Mouse (Mus musculus) liver, embryonic 14.5 days (tissue): ENCODE data around the gene Emc4. TPM values are rescaled to one million over a fixed set of nuclear protein-coding genes. Genes with fewer than 3 reads are reported as not detected.

Source experiments
- ATAC-seq: fragments of 200-750 bp; cut with Nextera tagmentation; 2 replicates; pipeline ENCODE4 v1.8.0; 2017; ENCODE audit warnings: moderate number of reproducible peaks, mild to moderate bottlenecking, moderate library complexity; ENCODE audit not compliant: insufficient read depth
- DNase-seq, 3 experiments: peaks; one replicate each; pipeline ENCODE4 v3.0.0-alpha.2; 2012 to 2013; ENCODE audit warnings: low read depth in 3 of 3, low spot score in 3 of 3
- H3K27ac ChIP-seq: fragments of 300-500 bp; sonication (generic); 2 replicates; pipeline ENCODE4 v1.5.1; 2014; ENCODE audit warnings: moderate library complexity, mild to moderate bottlenecking, control low read depth, inconsistent platforms
- H3K27me3 ChIP-seq: fragments of 300-500 bp; sonication (generic); 2 replicates; pipeline ENCODE4 v1.6.1; 2014; ENCODE audit warnings: mild to moderate bottlenecking, low read length, moderate library complexity; ENCODE audit not compliant: control insufficient read depth, insufficient read depth
- H3K36me3 ChIP-seq: fragments of 300-500 bp; sonication (generic); replicated peaks from 2 replicates; pipeline ENCODE4 v1.6.1; 2014; ENCODE audit warnings: low read depth; ENCODE audit not compliant: control insufficient read depth, insufficient read depth
- H3K4me1 ChIP-seq, 2 experiments: fragments of 200-500 bp in 1 of 2; fragments of 300-500 bp in 1 of 2; sonication (generic) in 1 of 2; replicated peaks; 2 replicates each; pipeline ENCODE4 v1.6.1; 2012 to 2014; ENCODE audit warnings: antibody characterized with exemption in 1 of 2, inconsistent platforms in 1 of 2, low read length in 1 of 2; ENCODE audit not compliant: control insufficient read depth in 2 of 2, insufficient read depth in 2 of 2
- H3K4me2 ChIP-seq: fragments of 300-500 bp; sonication (generic); 2 replicates; pipeline ENCODE4 v1.6.1; 2014; ENCODE audit warnings: low read depth, mild to moderate bottlenecking, control low read depth, moderate library complexity
- H3K4me3 ChIP-seq, 2 experiments: fragments of 200-500 bp in 1 of 2; fragments of 300-500 bp in 1 of 2; sonication (generic) in 1 of 2; 2 replicates each; pipeline ENCODE4 v1.5.1; 2012 to 2014; ENCODE audit warnings: low read depth in 2 of 2, low read length in 2 of 2, mild to moderate bottlenecking in 2 of 2, control low read depth in 1 of 2, inconsistent platforms in 1 of 2, moderate library complexity in 1 of 2; ENCODE audit not compliant: insufficient read depth in 1 of 2
- H3K9ac ChIP-seq: fragments of 300-500 bp; sonication (generic); replicated peaks from 2 replicates; pipeline ENCODE4 v1.6.1; 2014; ENCODE audit warnings: mild to moderate bottlenecking, control low read depth, moderate library complexity
- H3K9me3 ChIP-seq: fragments of 300-500 bp; sonication (generic); 2 replicates; pipeline ENCODE4 v1.6.1; 2016; ENCODE audit warnings: low read length, mixed read lengths; ENCODE audit not compliant: control insufficient read depth
- CTCF ChIP-seq: IDR thresholded peaks from 2 replicates; pipeline ENCODE4 v1.5.1; 2016; ENCODE audit warnings: antibody characterized with exemption, low read depth, control low read depth
- EP300 ChIP-seq: IDR thresholded peaks from 2 replicates; pipeline ENCODE4 v1.6.1; 2016; ENCODE audit warnings: antibody characterized with exemption, low read depth
- WGBS: fragments of 180-500 bp; shearing (Covaris S2); extraction: QIAGEN DNeasy Blood & Tissue Kit; methylation state at CpG from one replicate; pipeline ENCODE4 v1.1.7; 2014; ENCODE audit not compliant: insufficient replicate concordance; 5-methylcytosine and 5-hydroxymethylcytosine counted together
- polyA plus RNA-seq, 2 experiments: library from polyadenylated mRNA; depleted of rRNA in 1 of 2; stranded (reverse) in 1 of 2; unstranded in 1 of 2; fragments of >200 nt; fragmentation: Nextera tagmentation in 1 of 2; extraction: Ambion mirVana in 1 of 2; gene quantifications; 2 replicates each; pipeline versions ENCODE4 v1.2.1 to v1.2.3; 2012 to 2014

Emc4 gene
- polyA plus RNA-seq, 2 experiments: 26.3 to 38.1 TPM

DNA sequence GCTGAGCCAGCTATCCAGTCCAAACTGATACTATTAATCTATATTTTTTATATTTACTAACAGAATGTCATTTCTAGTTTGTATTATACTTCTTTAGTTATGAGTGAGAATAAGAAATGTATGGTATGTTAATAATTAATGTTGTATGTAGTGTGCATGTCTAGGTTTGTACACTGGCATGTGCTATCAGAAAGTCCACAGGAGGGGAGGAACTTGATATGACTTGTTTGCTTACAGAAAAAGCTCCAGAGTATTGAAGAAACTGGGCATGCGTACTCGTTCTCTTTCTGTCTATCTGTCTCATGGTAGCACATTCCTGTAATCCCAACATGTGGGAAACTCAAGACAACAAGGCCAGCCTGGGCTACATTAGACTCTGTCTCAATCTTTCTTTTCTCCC lies 49.6 kb downstream of the Emc4 start:
- Histone ChIP-seq H3K36me3 (no peaks in the 10 kb centered on the region), H3K27ac (no peak overlapping the region), H3K4me3 (no peak overlapping the region), H3K27me3 (no peaks in the 10 kb centered on the region), H3K9me3 (no peaks in the 10 kb centered on the region), H3K4me2 (no peak overlapping the region), H3K9ac (no peak overlapping the region), H3K4me1 (no peaks in the 10 kb centered on the region)
- WGBS: 74% methylated on average over 2 of the region's 2 CpGs
- DNase-seq (no peak), ATAC-seq (no peak)
- TF ChIP-seq CTCF (no peak), EP300 (no peak)

- DNase-seq (no peak), ATAC-seq (no peak)
- Histone ChIP-seq H3K4me1 (no peaks in the 10 kb centered on the region), H3K27ac (no peak overlapping the region), H3K4me3 (no peak overlapping the region), H3K27me3 (no peaks in the 10 kb centered on the region), H3K9ac (no peak overlapping the region), H3K9me3 (no peaks in the 10 kb centered on the region), H3K36me3 (no peaks in the 10 kb centered on the region), H3K4me2 (no peak overlapping the region)
- no peak for TF ChIP-seq EP300
- TF ChIP-seq CTCF: no peak
- WGBS: 81% methylated on average over 7 of the region's 7 CpGs
Measured at GRCm38 (mm10) chr2:112315638-112316037, 52.2 kb downstream of the Emc4 start.

Other genes with a start within 250 kb of the Emc4 start
- not detected in 2 replicates for gene Olfr1316, start 233.1 kb downstream of the Emc4 start, polyA plus RNA-seq (2012; rRNA removed)
- gene Olfr1316, start 233.1 kb downstream of the Emc4 start, polyA plus RNA-seq (2014; fragmentation: Nextera tagmentation; extraction: Ambion mirVana): not detected in 2 replicates
- not detected in 2 replicates for gene Olfr1317, start 227.7 kb downstream of the Emc4 start, polyA plus RNA-seq (2012; rRNA removed)
- gene Olfr1317, start 227.7 kb downstream of the Emc4 start, polyA plus RNA-seq (2014; fragmentation: Nextera tagmentation; extraction: Ambion mirVana): not detected in 2 replicates
- gene Olfr1318, start 213.8 kb downstream of the Emc4 start, polyA plus RNA-seq (2012; rRNA removed): not detected in 2 replicates
- gene Olfr1318, start 213.8 kb downstream of the Emc4 start, polyA plus RNA-seq (2014; fragmentation: Nextera tagmentation; extraction: Ambion mirVana): not detected in 2 replicates
- 2.4 and 2.9 TPM in 2 replicates for gene Lpcat4, start 128.6 kb downstream of the Emc4 start, polyA plus RNA-seq (2012; rRNA removed)
- 1.9 and 2.1 TPM in 2 replicates for gene Lpcat4, start 128.6 kb downstream of the Emc4 start, polyA plus RNA-seq (2014; fragmentation: Nextera tagmentation; extraction: Ambion mirVana)
- gene Nutm1, start 108.7 kb downstream of the Emc4 start, polyA plus RNA-seq (2012; rRNA removed): not detected in 2 replicates
- not detected in 2 replicates for gene Nutm1, start 108.7 kb downstream of the Emc4 start, polyA plus RNA-seq (2014; fragmentation: Nextera tagmentation; extraction: Ambion mirVana)
- 82.3 and 93.1 TPM in 2 replicates for gene Nop10, start 106.1 kb downstream of the Emc4 start, polyA plus RNA-seq (2012; rRNA removed)
- 164 and 166 TPM in 2 replicates for gene Nop10, start 106.1 kb downstream of the Emc4 start, polyA plus RNA-seq (2014; fragmentation: Nextera tagmentation; extraction: Ambion mirVana)
- 6.9 and 8.7 TPM in 2 replicates for gene Slc12a6, start 102.2 kb downstream of the Emc4 start, polyA plus RNA-seq (2012; rRNA removed)
- 3.4 and 4.9 TPM in 2 replicates for gene Slc12a6, start 102.2 kb downstream of the Emc4 start, polyA plus RNA-seq (2014; fragmentation: Nextera tagmentation; extraction: Ambion mirVana)
- gene Gm21985, start 101.7 kb downstream of the Emc4 start, polyA plus RNA-seq (2012; rRNA removed): not detected in 2 replicates
- gene Gm21985, start 101.7 kb downstream of the Emc4 start, polyA plus RNA-seq (2014; fragmentation: Nextera tagmentation; extraction: Ambion mirVana): not detected in 2 replicates
- gene Katnbl1, start 11.2 kb upstream of the Emc4 start, polyA plus RNA-seq (2012; rRNA removed): 4.6 and 6.5 TPM in 2 replicates
- gene Katnbl1, start 11.2 kb upstream of the Emc4 start, polyA plus RNA-seq (2014; fragmentation: Nextera tagmentation; extraction: Ambion mirVana): 20.0 and 20.9 TPM in 2 replicates
- gene Emc7, start 87.0 kb upstream of the Emc4 start, polyA plus RNA-seq (2012; rRNA removed): 4.3 and 5.8 TPM in 2 replicates
- gene Emc7, start 87.0 kb upstream of the Emc4 start, polyA plus RNA-seq (2014; fragmentation: Nextera tagmentation; extraction: Ambion mirVana): 13.0 and 13.3 TPM in 2 replicates
- not detected in 2 replicates for gene Chrm5, start 112.7 kb upstream of the Emc4 start, polyA plus RNA-seq (2012; rRNA removed)
- not detected in 2 replicates for gene Chrm5, start 112.7 kb upstream of the Emc4 start, polyA plus RNA-seq (2014; fragmentation: Nextera tagmentation; extraction: Ambion mirVana)
- 5.2 and 8.6 TPM in 2 replicates for gene Aven, start 124.9 kb upstream of the Emc4 start, polyA plus RNA-seq (2012; rRNA removed)
- 5.4 and 5.9 TPM in 2 replicates for gene Aven, start 124.9 kb upstream of the Emc4 start, polyA plus RNA-seq (2014; fragmentation: Nextera tagmentation; extraction: Ambion mirVana)